In genomic region chr1:19208641-19209358, GRCm38 (mm10) we compare ENCODE assay signal across 9 mouse cellular contexts. TPM values are rescaled to one million over a fixed set of nuclear protein-coding genes. Genes with fewer than 3 reads are reported as not detected.
DNase-seq lines count a peak whose midpoint lies in the region; ATAC-seq lines count a peak whose summit lies in the region.
"Had no signal": no experiment of that assay in that cellular context is flagged by ENCODE, and none has a peak within 500 bp of the region (broad histone marks: within the 10 kb centered on the region; RNA-seq: fewer than 3 reads in every experiment).

Gene Tfap2b, plus strand, starts transcription at chr1:19208914.

- no peaks in the 10 kb centered on the region for H3K36me3 ChIP-seq in heart, embryonic 11.5 days (ENCODE audit: control insufficient read depth, insufficient read depth, low read length)
- H3K36me3 ChIP-seq in hindbrain, embryonic 12.5 days = no peaks in the 10 kb centered on the region
- no peaks in the 10 kb centered on the region for H3K36me3 ChIP-seq in midbrain, embryonic 13.5 days

- H3K4me3 ChIP-seq in heart, embryonic 11.5 days (ENCODE audit: low read depth, low read length) = peak within 1 kb of the TSS; percentile 35
- peak within 1 kb of the TSS; percentile 42 for H3K4me3 ChIP-seq in hindbrain, embryonic 12.5 days
- peak within 1 kb of the TSS; percentile 43 for H3K4me3 ChIP-seq in midbrain, embryonic 13.5 days (replicated peaks)

- peaks cover 49% of the 10 kb centered on the region for H3K27me3 ChIP-seq in heart, embryonic 11.5 days (ENCODE audit: control insufficient read depth, insufficient read depth, low read length)
- peaks cover 54% of the 10 kb centered on the region for H3K27me3 ChIP-seq in hindbrain, embryonic 12.5 days
- H3K27me3 ChIP-seq in midbrain, embryonic 13.5 days = peaks cover 79% of the 10 kb centered on the region

- H3K4me1 ChIP-seq in heart, embryonic 11.5 days (ENCODE audit: control insufficient read depth, insufficient read depth, low read length) = no peaks in the 10 kb centered on the region
- no peaks in the 10 kb centered on the region for H3K4me1 ChIP-seq in hindbrain, embryonic 12.5 days
- H3K4me1 ChIP-seq in midbrain, embryonic 13.5 days (replicated peaks) = no peaks in the 10 kb centered on the region; the same call in 1 of the 2 replicates

- H3K27ac ChIP-seq in heart, embryonic 11.5 days (ENCODE audit: low read depth, low read length) = no peak within 1 kb of the TSS
- H3K27ac ChIP-seq in hindbrain, embryonic 12.5 days = peak within 1 kb of the TSS; percentile 85
- peak within 1 kb of the TSS; percentile 88 for H3K27ac ChIP-seq in midbrain, embryonic 13.5 days

- DNase-seq in heart, postnatal 10 days = no peak
- DNase-seq in adrenal gland, postnatal 4 days (ENCODE audit: low spot score in 2 of 2) = no peak
- no peak for DNase-seq in frontal cortex, adult 2 months (ENCODE audit: extremely low spot score in 1 of 2, low spot score in 1 of 2)
- DNase-seq in c-Kit-positive CD71-positive TER-119-positive erythroid progenitor cells, embryonic 14.5 days (ENCODE audit: low spot score) = no peak
- DNase-seq: left cerebral cortex, postnatal 4 days had no signal

- no peaks in the 10 kb centered on the region for H3K9me3 ChIP-seq in heart, embryonic 11.5 days (replicated peaks; ENCODE audit: control insufficient read depth, low read length)
- no peaks in the 10 kb centered on the region for H3K9me3 ChIP-seq in hindbrain, embryonic 12.5 days (replicated peaks)
- H3K9me3 ChIP-seq in midbrain, embryonic 13.5 days = no peaks in the 10 kb centered on the region

- no peak within 1 kb of the TSS for H3K9ac ChIP-seq in heart, embryonic 11.5 days (ENCODE audit: low read depth, low read length)
- peak within 1 kb of the TSS; percentile 65 for H3K9ac ChIP-seq in hindbrain, embryonic 12.5 days
- H3K9ac ChIP-seq in midbrain, embryonic 13.5 days (replicated peaks) = peak within 1 kb of the TSS; percentile 73

- intact Hi-C loops in heart, postnatal 10 days (cut with DNase I) = loop anchor here (5.0 to 10.0 kb wide), 2 partner anchors 764 to 1096 kb away; no protein-coding TSS in a partner anchor

- ATAC-seq in heart, embryonic 11.5 days (replicated peaks; ENCODE audit: insufficient number of reproducible peaks, low FRiP score, low TSS enrichment) = no peak
- ATAC-seq in hindbrain, embryonic 12.5 days (ENCODE audit: low FRiP score) = peak; percentile 60
- ATAC-seq in midbrain, embryonic 13.5 days = peak; percentile 31; the same call in 1 of the 2 replicates
- no peak for ATAC-seq in erythroid progenitor cell, adult 5-6 weeks (replicated peaks; ENCODE audit: low FRiP score, poor library complexity, severe bottlenecking)

- H3K4me2 ChIP-seq in heart, embryonic 11.5 days = peak within 1 kb of the TSS; percentile 56
- peak within 1 kb of the TSS; percentile 43 for H3K4me2 ChIP-seq in hindbrain, embryonic 12.5 days (replicated peaks)
- peak within 1 kb of the TSS; percentile 25 for H3K4me2 ChIP-seq in midbrain, embryonic 13.5 days (replicated peaks)

- WGBS in heart, embryonic 11.5 days (ENCODE audit: insufficient replicate concordance) = 1% methylated on average over 26 of the region's 26 CpGs
- WGBS in hindbrain, embryonic 12.5 days = 1% methylated on average over 26 of the region's 26 CpGs
- 3% methylated on average over 26 of the region's 26 CpGs for WGBS in midbrain, embryonic 13.5 days

RNA-seq across cellular contexts. Expression of gene Tfap2b, which starts in this region (rescaled TPM):
- polyA plus RNA-seq in heart, embryonic 11.5 days (2014; fragmentation: Nextera tagmentation; extraction: Ambion mirVana) = 0.48 and 1.3 TPM in 2 replicates
- total RNA-seq in heart, postnatal 10 days (2021) = not detected
- total RNA-seq in adrenal gland, postnatal 4 days (2021) = 10 to 100 TPM; 20.3 to 29.9 TPM
- polyA plus RNA-seq in hindbrain, embryonic 12.5 days (2016; fragmentation: Nextera tagmentation; extraction: Ambion mirVana) = 85.5 and 91.2 TPM in 2 replicates
- 256 and 296 TPM in 2 replicates for polyA plus RNA-seq in midbrain, embryonic 13.5 days (2015; fragmentation: Nextera tagmentation; extraction: Ambion mirVana)
- total RNA-seq in erythroid progenitor cell, adult 5-6 weeks (2015; ENCODE audit: low replicate concordance) = not detected in 2 replicates
- not detected in 2 replicates for total RNA-seq in erythroid progenitor cell, adult 5-6 weeks (2017; ENCODE audit: low replicate concordance)
- 0.84 and 1.5 TPM in 2 replicates for polyA plus RNA-seq in frontal cortex, adult 2 months (2012; rRNA removed)

Comparison
In these comparisons a context has a peak if more than half of its experiments do, and no peak if none do; other contexts are left out.
1. RNA of gene Tfap2b (total RNA-seq): 20.3 to 29.9 TPM in adrenal gland, postnatal 4 days; not detected in heart, postnatal 10 days and not detected in erythroid progenitor cell, adult 5-6 weeks; every median in the first group is over 10 times any median in the second.
2. RNA of gene Tfap2b (polyA plus RNA-seq): 256 to 296 TPM in midbrain, embryonic 13.5 days and 85.5 to 91.2 TPM in hindbrain, embryonic 12.5 days; 0.84 to 1.5 TPM in frontal cortex, adult 2 months and 0.48 to 1.3 TPM in heart, embryonic 11.5 days; every median in the first group is over 10 times any median in the second.
3. ATAC-seq: peak in hindbrain, embryonic 12.5 days (single experiment) and midbrain, embryonic 13.5 days (single experiment); none in heart, embryonic 11.5 days (single experiment) and erythroid progenitor cell, adult 5-6 weeks (single experiment).
4. Peak in every context shown above with its lines, with median percentiles within 50 percentile points of each other: H3K4me2 ChIP-seq and H3K4me3 ChIP-seq.